Mouse (Mus musculus) gastrocnemius, adult 2 months (tissue): ENCODE data around the gene BC017158. TPM values are rescaled to one million over a fixed set of nuclear protein-coding genes. Genes with fewer than 3 reads are reported as not detected.
"Not testable (repeated sequence)": the region's sequence is repeated elsewhere in the genome, so short reads cannot be mapped to it uniquely, and the experiment has no call there.

Experiments
- DNase-seq: peaks from one replicate; pipeline ENCODE4 v3.0.0; 2022
- H3K27ac ChIP-seq: fragments of 200-600 bp; 2 replicates; pipeline ENCODE4 v1.8.1; 2022; ENCODE audit warnings: mild to moderate bottlenecking
- H3K4me3 ChIP-seq: fragments of 200-600 bp; 2 replicates; pipeline ENCODE4 v1.8.1; 2022; ENCODE audit warnings: mild to moderate bottlenecking, moderate library complexity
- CTCF ChIP-seq: fragments of 200-600 bp; IDR thresholded peaks from 2 replicates; pipeline ENCODE4 v1.8.1; 2022; ENCODE audit warnings: antibody characterized with exemption, mild to moderate bottlenecking, moderate library complexity
- intact Hi-C: fragments of 180-260 bp; cut with DNase I; formaldehyde crosslinking; loops from one replicate; pipeline ENCODE4 v1.15.1; 2025
- long read RNA-seq, 2 experiments: library from polyadenylated mRNA; stranded (forward); transcript quantifications; one replicate each; pipeline ENCODE4 v2.0.0; 2021
- total RNA-seq, 2 experiments: library from RNA; stranded (reverse); gene quantifications; 2 replicates each; pipeline ENCODE4 v1.2.3; 2021

The BC017158 gene
- total RNA-seq: 1 to 10 TPM; 2.3 to 3.7 TPM
- long read RNA-seq, experiment 1, transcript BC017158-201 (13 exons, 2,627 nt): major isoform, 9 of 10 reads
- long read RNA-seq, experiment 1, partial matches to known transcripts: 0 of 10 reads
- long read RNA-seq, experiment 1, other reads (novel, unspliced or antisense): 1 of 10 reads
- long read RNA-seq, experiment 2, partial matches to known transcripts: 1 of 2 reads
- long read RNA-seq, experiment 2, other reads (novel, unspliced or antisense): 0 of 2 reads

DNA sequence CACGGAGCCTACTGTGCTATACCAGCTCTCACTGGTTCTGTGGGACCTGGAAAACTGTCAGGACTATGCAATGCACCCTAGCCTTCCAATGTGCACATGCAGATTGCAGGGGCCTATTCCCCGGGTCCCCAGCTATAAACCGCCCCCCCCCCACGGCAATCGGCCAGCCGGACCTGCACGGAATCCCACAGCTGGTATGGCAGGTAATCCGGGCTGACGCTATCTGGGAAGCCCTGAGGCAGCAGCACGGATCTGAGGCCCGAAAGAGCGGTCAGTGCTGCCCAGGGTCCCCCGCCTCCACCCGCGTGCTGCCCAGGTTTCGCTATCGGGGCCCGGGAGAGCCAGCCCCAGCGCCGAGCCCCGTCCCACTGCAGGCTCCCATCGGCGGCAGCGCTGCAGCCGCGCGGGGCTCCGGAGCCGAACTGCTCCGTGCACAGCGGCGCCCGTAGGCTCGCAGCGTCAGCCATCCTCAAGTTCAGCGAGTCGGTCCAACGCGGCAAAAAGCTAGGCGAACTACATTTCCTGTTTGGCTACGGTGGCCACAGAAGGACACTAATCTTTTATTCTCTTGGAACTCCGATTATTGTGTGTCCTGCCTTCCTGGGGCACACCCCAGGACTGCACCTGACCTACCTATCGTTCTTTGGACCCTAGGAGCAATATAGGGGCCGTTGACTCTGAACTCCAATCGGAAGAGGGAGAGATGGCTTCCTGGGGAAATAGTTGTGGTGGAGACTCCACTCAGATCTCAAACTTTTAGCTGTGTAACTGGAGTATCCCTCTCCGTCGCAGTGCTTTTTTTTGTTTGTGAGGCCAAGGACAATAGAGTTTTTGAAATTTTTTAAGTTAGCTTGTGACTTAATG is at the start of gene BC017158:
TSS of gene BC017158 (minus strand) at position 554 of the 864 bp plus-strand sequence.
- peak within 1 kb of the TSS; percentile 83 for H3K27ac ChIP-seq
- TF ChIP-seq CTCF: no peak
- DNase-seq: peak; percentile 74
- intact Hi-C loops: loop anchor here (5.0 kb wide), 1 partner anchor 51 kb away; the partner anchor contains the start of gene Tgfb1i1
- peak within 1 kb of the TSS; percentile 93 for H3K4me3 ChIP-seq

DNA sequence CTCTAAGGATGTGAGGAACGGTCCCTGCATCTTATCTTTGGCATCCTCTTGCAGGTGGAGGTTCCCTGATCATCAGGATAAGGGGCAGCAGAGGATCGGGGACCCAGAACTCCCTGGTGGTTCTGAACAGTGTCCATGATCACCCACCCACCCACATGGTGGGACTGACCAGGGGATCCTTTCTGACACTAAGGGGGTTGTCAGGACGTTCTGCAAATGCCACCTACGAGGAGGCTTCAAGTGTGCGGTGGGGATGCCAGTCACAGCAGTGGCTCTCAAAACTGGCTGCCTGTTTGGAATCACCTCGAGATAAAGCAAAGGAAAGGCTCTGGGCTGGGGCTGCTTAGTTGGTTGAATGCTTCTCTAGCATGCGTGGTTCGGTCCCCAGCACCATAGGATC is 49.0 kb upstream of the BC017158 start:
- intact Hi-C loops: no loop called here
- TF ChIP-seq CTCF: no peak
- Histone ChIP-seq H3K27ac (no peak overlapping the region), H3K4me3 (no peak overlapping the region)
- no peak for DNase-seq

DNA sequence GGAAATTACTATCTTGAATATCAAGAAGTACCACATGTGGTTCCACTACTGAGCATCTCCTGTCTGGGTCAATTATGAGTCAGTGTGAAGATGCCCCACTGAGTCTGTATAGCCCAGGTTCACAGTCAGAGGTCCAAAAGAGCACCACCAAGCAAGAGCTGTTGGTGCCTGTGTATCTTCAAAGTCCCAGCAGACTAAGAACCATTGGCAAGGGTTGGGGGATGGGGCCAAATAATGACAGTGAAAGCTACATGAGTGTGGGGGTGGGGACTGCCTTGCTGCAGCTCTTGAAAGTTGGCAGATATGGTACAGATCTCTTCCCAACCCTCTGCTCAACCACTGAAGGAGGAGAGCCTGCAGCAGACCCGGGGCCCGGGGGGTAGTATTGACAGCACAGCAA is 48.6 kb upstream of the BC017158 start:
- intact Hi-C loops: no loop called here
- no peak overlapping the region for H3K4me3 ChIP-seq

DNA sequence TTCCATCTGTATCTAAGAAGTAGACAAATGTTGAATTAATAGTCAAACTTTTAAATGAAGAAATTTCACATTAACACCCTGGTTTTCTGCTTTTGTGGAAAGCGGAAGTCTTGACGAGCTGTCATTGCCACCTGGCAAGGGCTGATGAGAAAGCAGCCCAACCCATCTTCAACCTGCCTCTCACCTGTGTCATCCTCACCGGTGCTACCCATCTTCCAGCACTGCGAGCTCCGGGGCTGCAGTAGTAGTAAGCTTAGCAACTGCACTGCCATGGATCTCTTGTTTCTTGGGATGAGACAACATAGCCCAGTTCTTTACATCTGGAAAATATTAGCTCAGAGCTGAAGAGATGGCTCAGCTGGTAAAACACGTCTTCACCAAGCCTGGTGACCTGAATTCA is 47.7 kb upstream of the BC017158 start:
- intact Hi-C loops: loop anchor here (1.0 kb wide), 2 partner anchors 40 to 98 kb away; no protein-coding TSS in a partner anchor
- DNase-seq: no peak
- no peak overlapping the region for H3K4me3 ChIP-seq
- no peak for TF ChIP-seq CTCF
- H3K27ac ChIP-seq: no peak overlapping the region

More for the DNA sequence above, 48.6 kb upstream of the BC017158 start:
- no peak for TF ChIP-seq CTCF
- no peak overlapping the region for H3K27ac ChIP-seq
- DNase-seq: no peak

GRCm38 (mm10) chr7:128344928-128345653 is 47.1 kb upstream of the BC017158 start:
- H3K27ac ChIP-seq: no peak overlapping the region
- intact Hi-C loops: loop anchor here (1.0 kb wide), 2 partner anchors 40 to 98 kb away; no protein-coding TSS in a partner anchor
- DNase-seq: peak; percentile 78

GRCm38 (mm10) chr7:128344488-128344887 is 46.5 kb upstream of the BC017158 start:
- Histone ChIP-seq H3K4me3 (no peak overlapping the region), H3K27ac (no peak overlapping the region)
- intact Hi-C loops: no loop called here
- DNase-seq: no peak
- TF ChIP-seq CTCF: no peak

More at GRCm38 (mm10) chr7:128344928-128345653, 47.1 kb upstream of the BC017158 start:
- no peak; the same call in 1 of the 2 replicates for TF ChIP-seq CTCF
- H3K4me3 ChIP-seq: no peak overlapping the region

- H3K4me3 ChIP-seq, intact Hi-C loops: not testable (repeated sequence)
Measured at GRCm38 (mm10) chr7:128342691-128343090, 44.7 kb upstream of the BC017158 start.

GRCm38 (mm10) chr7:128340321-128340720 is 42.4 kb upstream of the BC017158 start:
- intact Hi-C loops, DNase-seq, H3K27ac ChIP-seq, H3K4me3 ChIP-seq: not testable (repeated sequence)

More at GRCm38 (mm10) chr7:128342691-128343090, 44.7 kb upstream of the BC017158 start:
- not testable (repeated sequence) for H3K27ac ChIP-seq, DNase-seq

- TF ChIP-seq CTCF: no peak
- Histone ChIP-seq H3K27ac (no peak overlapping the region), H3K4me3 (no peak overlapping the region)
- intact Hi-C loops: no loop called here
- DNase-seq: no peak
Measured at GRCm38 (mm10) chr7:128332896-128333295, 34.9 kb upstream of the BC017158 start.

- intact Hi-C loops: no loop called here
- H3K4me3 ChIP-seq: no peak overlapping the region
- no peak for TF ChIP-seq CTCF
- DNase-seq: no peak
- no peak overlapping the region for H3K27ac ChIP-seq
Measured at GRCm38 (mm10) chr7:128330981-128331380, 33.0 kb upstream of the BC017158 start.

DNA sequence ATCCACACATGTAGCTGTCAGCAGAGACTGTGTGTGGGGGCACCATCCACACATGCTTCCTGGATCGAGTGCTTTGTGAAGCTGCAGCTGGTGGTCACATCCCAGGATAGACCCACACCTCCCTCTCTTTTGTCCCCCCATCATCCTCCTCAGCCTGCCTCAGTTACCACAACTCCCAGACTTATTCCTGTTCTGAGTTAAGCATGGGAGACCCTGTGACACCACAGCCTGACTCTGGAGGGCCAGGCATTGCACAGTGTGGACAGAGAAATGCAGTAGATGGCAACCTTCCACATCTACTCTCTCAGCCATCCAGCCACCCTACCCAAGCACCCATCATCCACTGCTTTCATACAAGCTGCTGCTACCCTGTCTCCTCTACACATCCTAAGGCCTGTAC is 27.0 kb upstream of the BC017158 start:
- intact Hi-C loops: no loop called here

DNA sequence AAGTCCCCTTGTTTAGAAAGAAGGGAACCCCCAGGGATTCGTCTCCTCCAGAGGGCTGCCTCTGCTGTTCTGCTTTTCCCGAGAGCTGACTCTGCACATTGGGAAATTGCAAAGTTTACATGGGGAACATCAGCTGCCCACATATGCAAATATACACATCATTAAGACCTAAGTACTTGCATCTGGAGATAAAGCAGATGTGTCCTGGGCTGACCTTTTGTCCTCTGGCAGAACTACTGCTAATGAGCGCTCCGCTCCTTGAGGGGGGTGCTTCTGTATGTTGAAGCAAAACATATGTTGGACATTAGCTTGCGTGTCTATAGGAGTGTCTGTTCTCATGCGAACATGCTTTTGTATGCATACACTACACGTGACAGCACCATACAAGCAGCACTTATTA is 23.3 kb upstream of the BC017158 start:
- Histone ChIP-seq H3K4me3 (no peak overlapping the region), H3K27ac (no peak overlapping the region)
- no peak for TF ChIP-seq CTCF
- intact Hi-C loops: no loop called here
- DNase-seq: no peak

More for the DNA sequence above, 27.0 kb upstream of the BC017158 start:
- H3K4me3 ChIP-seq: no peak overlapping the region
- TF ChIP-seq CTCF: no peak
- no peak overlapping the region for H3K27ac ChIP-seq
- no peak for DNase-seq
